Comparison of ENCODE assay signal across 9 mouse cellular contexts in genomic region chr9:60276351-60276750, GRCm38 (mm10).
DNase-seq lines count a peak whose midpoint lies in the region; ATAC-seq and TF ChIP-seq lines count a peak whose summit lies in the region.
"Had no signal": no experiment of that assay in that cellular context is flagged by ENCODE, and none has a peak within 500 bp of the region (broad histone marks: within the 10 kb centered on the region; RNA-seq: fewer than 3 reads in every experiment).

No protein-coding gene starts in this region.

- H3K27me3 ChIP-seq in midbrain, embryonic 11.5 days (ENCODE audit: control insufficient read depth, insufficient read depth, low read length): peaks cover 3% of the 10 kb centered on the region; the same call in 1 of the 2 replicates
- H3K27me3 ChIP-seq in midbrain, embryonic 15.5 days (replicated peaks): peaks cover 8% of the 10 kb centered on the region; the same call in 1 of the 2 replicates
- H3K27me3 ChIP-seq in stomach, postnatal 0 days (ENCODE audit: control insufficient read depth, insufficient read depth, low read length): no peaks in the 10 kb centered on the region

- peak overlapping the region; percentile 15; the same call in 1 of the 2 replicates for H3K9ac ChIP-seq in midbrain, embryonic 11.5 days (ENCODE audit: low read length)
- H3K9ac ChIP-seq in midbrain, embryonic 15.5 days: no peak overlapping the region
- H3K9ac ChIP-seq in stomach, postnatal 0 days (ENCODE audit: low read length): no peak overlapping the region

- WGBS in midbrain, embryonic 11.5 days: 26% methylated on average over 5 of the region's 5 CpGs
- 17% methylated on average over 5 of the region's 5 CpGs for WGBS in midbrain, embryonic 15.5 days
- WGBS in stomach, postnatal 0 days: 22% methylated on average over 5 of the region's 5 CpGs

- H3K9me3 ChIP-seq in midbrain, embryonic 11.5 days (ENCODE audit: control insufficient read depth, low read length): no peaks in the 10 kb centered on the region
- H3K9me3 ChIP-seq in midbrain, embryonic 15.5 days: no peaks in the 10 kb centered on the region
- no peaks in the 10 kb centered on the region for H3K9me3 ChIP-seq in stomach, postnatal 0 days (ENCODE audit: control insufficient read depth, low read length)

- TF ChIP-seq CTCF in gastrocnemius, adult 2 months (IDR thresholded peaks at IDR 0.05): peak; percentile 51
- TF ChIP-seq CTCF in stomach, postnatal 0 days (IDR thresholded peaks at IDR 0.05; ENCODE audit: low read depth): peak; percentile 75

- H3K36me3 ChIP-seq in midbrain, embryonic 11.5 days (ENCODE audit: control insufficient read depth, insufficient read depth, low read length): no peaks in the 10 kb centered on the region
- no peaks in the 10 kb centered on the region for H3K36me3 ChIP-seq in midbrain, embryonic 15.5 days (replicated peaks)
- H3K36me3 ChIP-seq in stomach, postnatal 0 days (ENCODE audit: control insufficient read depth, insufficient read depth, low read length): no peaks in the 10 kb centered on the region

- peak; percentile 45 for ATAC-seq in midbrain, embryonic 11.5 days (ENCODE audit: low FRiP score)
- no peak for ATAC-seq in midbrain, embryonic 15.5 days (replicated peaks)
- ATAC-seq in stomach, postnatal 0 days (ENCODE audit: low FRiP score, low TSS enrichment): no peak

- H3K4me3 ChIP-seq in gastrocnemius, adult 2 months: no peak overlapping the region
- H3K4me3 ChIP-seq in midbrain, embryonic 11.5 days (ENCODE audit: low read depth, low read length): no peak overlapping the region
- H3K4me3 ChIP-seq in midbrain, embryonic 15.5 days: no peak overlapping the region
- no peak overlapping the region for H3K4me3 ChIP-seq in stomach, postnatal 0 days (ENCODE audit: low read depth, low read length)

- intact Hi-C loops in gastrocnemius, adult 2 months (cut with DNase I): loop anchor here (5.0 kb wide), 1 partner anchor 326 kb away; no protein-coding TSS in a partner anchor
- intact Hi-C loops in gastrocnemius, postnatal 14 days (cut with DNase I; ENCODE audit: low total_unique reads): loop anchor here (10.0 kb wide), 1 partner anchor 248 kb away; the partner anchor contains the start of gene Thsd4

- no peak for DNase-seq in gastrocnemius, adult 2 months
- no peak for DNase-seq in gastrocnemius, postnatal 14 days
- DNase-seq in midbrain, embryonic 11.5 days (ENCODE audit: low spot score, missing footprints): peak; percentile 92
- DNase-seq in kidney, adult 9 months: peak; percentile 56
- no peak for DNase-seq in stomach, postnatal 0 days (ENCODE audit: low spot score)
- DNase-seq in frontal cortex, postnatal 25 days (ENCODE audit: low spot score in 2 of 2): no peak
- DNase-seq in urinary bladder, postnatal 14 days (ENCODE audit: low spot score): no peak
- DNase-seq: thymus, postnatal 4 days had no signal

- no peak overlapping the region for H3K27ac ChIP-seq in gastrocnemius, adult 2 months
- H3K27ac ChIP-seq in midbrain, embryonic 11.5 days (ENCODE audit: low read depth, low read length): peak overlapping the region; percentile 42
- H3K27ac ChIP-seq in midbrain, embryonic 15.5 days: no peak overlapping the region
- no peak overlapping the region for H3K27ac ChIP-seq in stomach, postnatal 0 days (replicated peaks)

- H3K4me2 ChIP-seq in midbrain, embryonic 11.5 days: no peak overlapping the region
- no peak overlapping the region for H3K4me2 ChIP-seq in midbrain, embryonic 15.5 days
- no peak overlapping the region for H3K4me2 ChIP-seq in stomach, postnatal 0 days (replicated peaks; ENCODE audit: low read depth)

- peaks cover 25% of the 10 kb centered on the region for H3K4me1 ChIP-seq in midbrain, embryonic 11.5 days (ENCODE audit: control insufficient read depth, insufficient read depth, low read length)
- H3K4me1 ChIP-seq in midbrain, embryonic 15.5 days: peaks cover 12% of the 10 kb centered on the region
- no peaks in the 10 kb centered on the region for H3K4me1 ChIP-seq in stomach, postnatal 0 days (replicated peaks; ENCODE audit: control insufficient read depth, insufficient read depth)

- TF ChIP-seq EP300 in stomach, postnatal 0 days (optimal IDR thresholded peaks at IDR 0.05): no peak

Comparison
In these comparisons a context has a peak if more than half of its experiments do, and no peak if none do; other contexts are left out.
1. DNase-seq: peak in midbrain, embryonic 11.5 days (single experiment) and kidney, adult 9 months (single experiment); none in gastrocnemius, adult 2 months (single experiment), gastrocnemius, postnatal 14 days (single experiment), stomach, postnatal 0 days (single experiment), frontal cortex, postnatal 25 days (0 of 2) and urinary bladder, postnatal 14 days (single experiment).